Mouse (Mus musculus) erythroid progenitor cell, adult 5-6 weeks (primary cell): ENCODE results near the gene C1qtnf7. TPM values are rescaled to one million over a fixed set of nuclear protein-coding genes. Genes with fewer than 3 reads are reported as not detected.

ENCODE experiments used
- ATAC-seq: replicated peaks from 2 replicates; pipeline ENCODE4 v1.8.0; 2016; ENCODE audit warnings: moderate number of reproducible peaks, mild to moderate bottlenecking, moderate TSS enrichment, inconsistent platforms; ENCODE audit not compliant: poor library complexity, low FRiP score, severe bottlenecking
- total RNA-seq, 2 experiments: library from RNA; stranded (forward) in 1 of 2; stranded (reverse) in 1 of 2; fragments of 150-400 nt in 1 of 2; fragments of 186-747, 209-891 nt in 1 of 2; gene quantifications; 2 replicates each; pipeline versions ENCODE4 v1.2.3 to v1.2.4; 2015 to 2017; ENCODE audit warnings: low replicate concordance in 2 of 2

Gene C1qtnf7
- total RNA-seq, 2 experiments from 2014 or later = not detected

GRCm38 (mm10) chr5:43590311-43590731, 75.0 kb downstream of the C1qtnf7 start:
- no peak for ATAC-seq

- ATAC-seq = no peak
These were observed 86.3 kb downstream of the C1qtnf7 start for GRCm38 (mm10) chr5:43601601-43602000.

GRCm38 (mm10) chr5:43602518-43602917, 87.2 kb downstream of the C1qtnf7 start:
- ATAC-seq = no peak

GRCm38 (mm10) chr5:43603559-43603958, 88.2 kb downstream of the C1qtnf7 start:
- ATAC-seq = no peak

- no peak for ATAC-seq
These were observed 92.7 kb downstream of the C1qtnf7 start for GRCm38 (mm10) chr5:43608073-43608472.

- ATAC-seq = no peak
These were observed 94.4 kb downstream of the C1qtnf7 start for GRCm38 (mm10) chr5:43609760-43610159.

GRCm38 (mm10) chr5:43621575-43622299, 106.4 kb downstream of the C1qtnf7 start:
- no peak for ATAC-seq

- no peak for ATAC-seq
These were observed 110.1 kb downstream of the C1qtnf7 start for GRCm38 (mm10) chr5:43625407-43625806.

GRCm38 (mm10) chr5:43634071-43634601, 118.8 kb downstream of the C1qtnf7 start:
- ATAC-seq = no peak

GRCm38 (mm10) chr5:43634602-43635081, 119.3 kb downstream of the C1qtnf7 start:
- ATAC-seq = no peak

- ATAC-seq = no peak
These were observed 129.7 kb downstream of the C1qtnf7 start for GRCm38 (mm10) chr5:43645020-43645419.

GRCm38 (mm10) chr5:43647098-43647774, 131.9 kb downstream of the C1qtnf7 start:
- no peak for ATAC-seq

- ATAC-seq = no peak
These were observed 146.2 kb downstream of the C1qtnf7 start for GRCm38 (mm10) chr5:43661498-43661897.

GRCm38 (mm10) chr5:43661997-43662961, 146.9 kb downstream of the C1qtnf7 start, which contains the start of gene Cc2d2a:
Gene Cc2d2a, plus strand, starts transcription at chr5:43662346.
- no peak for ATAC-seq

GRCm38 (mm10) chr5:43663531-43663930, 148.2 kb downstream of the C1qtnf7 start:
- no peak for ATAC-seq

GRCm38 (mm10) chr5:43665144-43665543, 149.8 kb downstream of the C1qtnf7 start:
- no peak for ATAC-seq
